Mouse (Mus musculus) ES-E14 (cell line): ENCODE measurements around the gene Cd68.

ENCODE experiments used
- HCFC1 ChIP-seq: IDR thresholded peaks from 2 replicates; pipeline ENCODE4 v1.6.1; 2012; ENCODE audit warnings: low read length, inconsistent platforms, borderline replicate concordance; ENCODE audit not compliant: insufficient read depth
- MAFK ChIP-seq: IDR thresholded peaks from 2 replicates; pipeline ENCODE4 v1.6.1; 2014; ENCODE audit warnings: mild to moderate bottlenecking, low read depth, low read length, inconsistent platforms; ENCODE audit not compliant: insufficient read depth
- ZC3H11A ChIP-seq: IDR thresholded peaks from 2 replicates; pipeline ENCODE4 v1.6.1; 2012; ENCODE audit warnings: low read depth, mild to moderate bottlenecking, inconsistent platforms, low read length, borderline replicate concordance

DNA sequence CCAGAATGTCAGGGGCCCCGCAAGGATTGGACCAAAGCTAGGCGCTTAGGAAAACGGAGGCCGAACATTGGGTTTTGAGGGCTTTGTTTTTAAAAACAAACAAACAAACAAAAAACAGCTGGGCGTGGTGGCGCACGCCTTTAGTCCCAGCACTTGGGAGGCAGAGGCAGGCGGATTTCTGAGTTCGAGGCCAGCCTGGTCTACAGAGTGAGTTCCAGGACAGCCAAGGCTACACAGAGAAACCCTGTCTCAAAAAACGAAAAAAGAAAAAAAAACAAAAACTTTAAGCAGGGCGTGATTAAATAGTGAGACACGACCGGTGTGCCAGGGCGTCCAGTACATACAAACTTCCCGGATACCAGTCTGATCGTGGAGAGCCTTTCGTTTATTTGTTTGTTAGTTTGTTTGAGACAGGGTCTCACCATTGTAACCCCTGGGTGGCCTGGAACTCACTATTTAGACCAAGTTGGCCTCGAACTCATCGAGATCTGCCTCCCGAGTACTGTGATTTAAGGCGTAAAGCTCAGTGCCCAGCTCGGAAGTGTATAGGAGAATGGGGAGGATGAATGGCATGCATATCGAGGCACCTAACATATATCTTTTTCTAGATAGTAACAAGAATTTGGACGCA, 16.4 kb upstream of the Cd68 start:
- TF ChIP-seq HCFC1 = no peak
- TF ChIP-seq ZC3H11A = no peak
- TF ChIP-seq MAFK = no peak
